Mouse (Mus musculus) small intestine, adult 2 months (tissue): Measurements from ENCODE around the gene Tbc1d9.

Experiments used
- CTCF ChIP-seq: fragments of 200-500 bp; IDR thresholded peaks from 2 replicates; pipeline ENCODE4 v1.5.1; 2012; ENCODE audit warnings: low read depth, mild to moderate bottlenecking, control low read depth, inconsistent platforms, low read length, moderate library complexity, mixed read lengths; ENCODE audit not compliant: insufficient replicate concordance, insufficient read length; ENCODE audit errors: extremely low read depth
- POLR2A ChIP-seq: fragments of 200-500 bp; IDR thresholded peaks from 2 replicates; pipeline ENCODE4 v1.6.1; 2012; ENCODE audit warnings: low read depth, mild to moderate bottlenecking, control low read depth, inconsistent platforms, low read length, moderate library complexity

GRCm38 (mm10) chr8:83271172-83271571 is 106.0 kb downstream of the Tbc1d9 start:
- no peak for TF ChIP-seq CTCF
- TF ChIP-seq POLR2A: no peak
